Comparison of ENCODE assay signal across 23 mouse cellular contexts in the genomic region with DNA sequence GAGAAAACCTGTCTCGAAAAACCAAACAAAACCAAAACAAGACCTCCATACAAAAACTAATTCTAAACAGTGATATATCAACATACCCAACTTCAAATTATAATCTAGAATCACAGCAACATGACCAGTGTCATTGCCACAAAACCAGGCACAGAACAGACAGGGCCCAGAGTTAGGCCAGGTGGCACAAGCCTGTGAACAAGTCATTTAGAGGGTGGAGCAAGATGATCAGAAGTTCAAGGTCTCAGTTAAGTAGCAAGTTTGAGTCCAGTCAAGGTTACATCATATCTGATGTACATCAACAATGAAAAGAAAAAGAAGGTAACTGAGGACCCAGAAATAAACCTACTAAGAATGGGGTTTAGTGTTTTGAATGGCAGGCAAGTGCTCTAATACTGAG. TPM values are rescaled to one million over a fixed set of nuclear protein-coding genes. Genes with fewer than 3 reads are reported as not detected.
DNase-seq lines count a peak whose midpoint lies in the region; ATAC-seq and TF ChIP-seq lines count a peak whose summit lies in the region.
"Had no signal": no experiment of that assay in that cellular context is flagged by ENCODE, and none has a peak within 500 bp of the region (broad histone marks: within the 10 kb centered on the region; RNA-seq: fewer than 3 reads in every experiment).

No protein-coding gene starts in this region.

- H3K36me3 ChIP-seq in forebrain, embryonic 14.5 days (ENCODE audit: control insufficient read depth, insufficient read depth, low read length), result peaks cover 32% of the 10 kb centered on the region
- H3K36me3 ChIP-seq in forebrain, embryonic 16.5 days (ENCODE audit: control insufficient read depth, insufficient read depth), result peaks cover 6% of the 10 kb centered on the region; the same call in 1 of the 2 replicates
- H3K36me3 ChIP-seq in myocyte (ENCODE audit: control insufficient read depth, insufficient read depth), result peaks cover 18% of the 10 kb centered on the region
- peaks cover 9% of the 10 kb centered on the region; the same call in 1 of the 2 replicates for H3K36me3 ChIP-seq in midbrain, embryonic 11.5 days (ENCODE audit: control insufficient read depth, insufficient read depth, low read length)

- H3K9me3 ChIP-seq in forebrain, embryonic 14.5 days (replicated peaks; ENCODE audit: control insufficient read depth, low read length), result no peaks in the 10 kb centered on the region
- H3K9me3 ChIP-seq in forebrain, embryonic 16.5 days (ENCODE audit: control insufficient read depth, low read length), result no peaks in the 10 kb centered on the region
- H3K9me3 ChIP-seq in midbrain, embryonic 11.5 days (ENCODE audit: control insufficient read depth, low read length), result no peaks in the 10 kb centered on the region
- H3K9me3 ChIP-seq: forebrain, embryonic 10.5 days; heart, embryonic 12.5 days; hindbrain, embryonic 13.5 days; midbrain, embryonic 13.5 days; neural tube, embryonic 13.5 days had no signal

- peak; percentile 54 for TF ChIP-seq POLR2A in embryonic fibroblast, embryonic 13.5 days (IDR thresholded peaks at IDR 0.05; ENCODE audit: low read depth, low read length)
- no peak for TF ChIP-seq POLR2A in myocyte (IDR thresholded peaks at IDR 0.05; ENCODE audit: insufficient read length, low read depth)
- no peak for TF ChIP-seq POLR2A in cerebellum, adult 2 months (IDR thresholded peaks at IDR 0.05; ENCODE audit: borderline replicate concordance, insufficient read depth, low read length)

- no peak overlapping the region for H3K4me2 ChIP-seq in forebrain, embryonic 14.5 days (ENCODE audit: low read length)
- H3K4me2 ChIP-seq in forebrain, embryonic 16.5 days (ENCODE audit: low read length), result no peak overlapping the region
- H3K4me2 ChIP-seq in myocyte (ENCODE audit: low read depth), result no peak overlapping the region
- H3K4me2 ChIP-seq in midbrain, embryonic 11.5 days, result no peak overlapping the region
- H3K4me2 ChIP-seq: heart, embryonic 12.5 days; hindbrain, embryonic 13.5 days; midbrain, embryonic 13.5 days; neural tube, embryonic 13.5 days had no signal

- ATAC-seq in forebrain, embryonic 14.5 days, result no peak
- ATAC-seq in forebrain, embryonic 16.5 days, result no peak
- ATAC-seq in midbrain, embryonic 11.5 days (ENCODE audit: low FRiP score), result no peak
- ATAC-seq: midbrain, embryonic 13.5 days had no signal

- peaks cover 15% of the 10 kb centered on the region for H3K79me2 ChIP-seq in myocyte (ENCODE audit: control insufficient read depth, insufficient read depth)

- no peak overlapping the region for H3K27ac ChIP-seq in forebrain, embryonic 14.5 days (ENCODE audit: low read depth, low read length)
- H3K27ac ChIP-seq in forebrain, embryonic 16.5 days (ENCODE audit: low read length), result no peak overlapping the region
- no peak overlapping the region for H3K27ac ChIP-seq in embryonic fibroblast, embryonic 13.5 days (ENCODE audit: insufficient read depth, low read length)
- no peak overlapping the region for H3K27ac ChIP-seq in midbrain, embryonic 11.5 days (ENCODE audit: low read depth, low read length)
- H3K27ac ChIP-seq in cerebellum, adult 2 months (ENCODE audit: insufficient read depth, low read length), result no peak overlapping the region
- H3K27ac ChIP-seq: forebrain, embryonic 10.5 days; hindbrain, embryonic 13.5 days; midbrain, embryonic 13.5 days; neural tube, embryonic 13.5 days had no signal

- H3K4me1 ChIP-seq in forebrain, embryonic 14.5 days (ENCODE audit: control insufficient read depth, insufficient read depth, low read length), result peaks cover 11% of the 10 kb centered on the region
- peaks cover 19% of the 10 kb centered on the region for H3K4me1 ChIP-seq in forebrain, embryonic 16.5 days (replicated peaks; ENCODE audit: control insufficient read depth, insufficient read depth, low read length)
- H3K4me1 ChIP-seq in embryonic fibroblast, embryonic 13.5 days (ENCODE audit: control insufficient read depth, insufficient read depth, low read length), result peaks cover 5% of the 10 kb centered on the region
- H3K4me1 ChIP-seq in midbrain, embryonic 11.5 days (ENCODE audit: control insufficient read depth, insufficient read depth, low read length), result peaks cover 10% of the 10 kb centered on the region
- H3K4me1 ChIP-seq in cerebellum, adult 2 months (ENCODE audit: control insufficient read depth, insufficient read depth, low read length), result peaks cover 8% of the 10 kb centered on the region

- 61% methylated on average over 1 of the region's 1 CpGs for WGBS in forebrain, embryonic 14.5 days
- WGBS in forebrain, embryonic 16.5 days, result 75% methylated on average over 1 of the region's 1 CpGs
- 85% methylated on average over 1 of the region's 1 CpGs for WGBS in midbrain, embryonic 11.5 days
- WGBS in cerebellum, adult 2 months, result 78% methylated on average over 1 of the region's 1 CpGs

- no peaks in the 10 kb centered on the region for H3K27me3 ChIP-seq in forebrain, embryonic 14.5 days (replicated peaks; ENCODE audit: control insufficient read depth, insufficient read depth, low read length)
- no peaks in the 10 kb centered on the region for H3K27me3 ChIP-seq in forebrain, embryonic 16.5 days (replicated peaks; ENCODE audit: control insufficient read depth, insufficient read depth, low read length)
- H3K27me3 ChIP-seq in myocyte (ENCODE audit: control insufficient read depth, insufficient read depth, insufficient read length), result no peaks in the 10 kb centered on the region
- no peaks in the 10 kb centered on the region for H3K27me3 ChIP-seq in midbrain, embryonic 11.5 days (ENCODE audit: control insufficient read depth, insufficient read depth, low read length)
- H3K27me3 ChIP-seq in cerebellum, adult 2 months (ENCODE audit: control insufficient read depth, insufficient read depth, low read length), result no peaks in the 10 kb centered on the region
- H3K27me3 ChIP-seq: heart, embryonic 12.5 days; hindbrain, embryonic 13.5 days; midbrain, embryonic 13.5 days; neural tube, embryonic 13.5 days had no signal

- TF ChIP-seq CTCF in embryonic fibroblast, embryonic 13.5 days (IDR thresholded peaks at IDR 0.05; ENCODE audit: borderline replicate concordance, insufficient read depth, low read length), result no peak
- no peak for TF ChIP-seq CTCF in cerebellum, adult 2 months (IDR thresholded peaks at IDR 0.05; ENCODE audit: borderline replicate concordance, insufficient read depth, low read depth, low read length)

- no peak for DNase-seq in forebrain, embryonic 14.5 days (ENCODE audit: low spot score)
- peak; percentile 51 for DNase-seq in ES-CJ7 (ENCODE audit: low read depth, low spot score)
- no peak for DNase-seq in midbrain, embryonic 11.5 days (ENCODE audit: low spot score, missing footprints)
- no peak for DNase-seq in cerebellum, adult 2 months
- DNase-seq: adrenal gland, postnatal 36 days; cerebellum, adult 8-10 months; gastrocnemius, postnatal 10 days; heart, adult 11 months; heart, postnatal 14 days; lung, adult 2 months; lung, postnatal 4 days; right cerebral cortex, postnatal 14 days; spleen, adult 18-20 months; thymus, postnatal 36 days had no signal

- H3K9ac ChIP-seq in forebrain, embryonic 14.5 days (ENCODE audit: low read length), result 0 out of 2 replicates have a peak overlapping the region, but pooled peaks have one; percentile 5
- H3K9ac ChIP-seq in forebrain, embryonic 16.5 days (replicated peaks; ENCODE audit: low read depth, low read length), result no peak overlapping the region
- no peak overlapping the region for H3K9ac ChIP-seq in midbrain, embryonic 11.5 days (ENCODE audit: low read length)
- H3K9ac ChIP-seq: heart, embryonic 12.5 days; hindbrain, embryonic 13.5 days; midbrain, embryonic 13.5 days; neural tube, embryonic 13.5 days had no signal

- no peak overlapping the region for H3K4me3 ChIP-seq in forebrain, embryonic 14.5 days (ENCODE audit: low read depth, low read length)
- no peak overlapping the region for H3K4me3 ChIP-seq in forebrain, embryonic 16.5 days (replicated peaks; ENCODE audit: low read length)
- H3K4me3 ChIP-seq in embryonic fibroblast, embryonic 13.5 days (ENCODE audit: insufficient read depth, low read length), result no peak overlapping the region
- no peak overlapping the region for H3K4me3 ChIP-seq in myocyte
- H3K4me3 ChIP-seq in midbrain, embryonic 11.5 days (ENCODE audit: low read depth, low read length), result no peak overlapping the region
- no peak overlapping the region for H3K4me3 ChIP-seq in cerebellum, adult 2 months (replicated peaks; ENCODE audit: insufficient read depth, low read depth, low read length)
- H3K4me3 ChIP-seq: forebrain, embryonic 10.5 days; heart, embryonic 12.5 days; hindbrain, embryonic 13.5 days; midbrain, embryonic 13.5 days; neural tube, embryonic 13.5 days had no signal

- no peak overlapping the region for H3ac ChIP-seq in myocyte (ENCODE audit: control insufficient read depth, insufficient read length)

RNA-seq across cellular contexts. Expression of a gene that starts 5.2 kb away (rescaled TPM):
- polyA plus RNA-seq in forebrain, embryonic 14.5 days (2014; fragmentation: Nextera tagmentation; extraction: Ambion mirVana), result 1,006 and 1,170 TPM in 2 replicates
- 852 and 923 TPM in 2 replicates for polyA plus RNA-seq in forebrain, embryonic 16.5 days (2015; fragmentation: Nextera tagmentation; extraction: Ambion mirVana)
- 1,255 and 1,395 TPM in 2 replicates for polyA plus RNA-seq in embryonic fibroblast, embryonic 13.5 days (2011; ENCODE audit: insufficient read length, low read depth, missing spikeins)
- polyA plus RNA-seq in myocyte (2012; fragmentation: generic; extraction: Trizol), result 2,199 TPM
- polyA plus RNA-seq in midbrain, embryonic 11.5 days (2014; fragmentation: Nextera tagmentation; extraction: Ambion mirVana), result 1,245 and 1,271 TPM in 2 replicates
- 866 and 1,027 TPM in 2 replicates for polyA plus RNA-seq in cerebellum, adult 2 months (2012; rRNA removed)

RNA-seq across cellular contexts. Expression of a gene that starts 11.2 kb away (rescaled TPM):
- polyA plus RNA-seq in forebrain, embryonic 14.5 days (2014; fragmentation: Nextera tagmentation; extraction: Ambion mirVana), result 0.10 and 0.19 TPM in 2 replicates
- polyA plus RNA-seq in forebrain, embryonic 16.5 days (2015; fragmentation: Nextera tagmentation; extraction: Ambion mirVana), result 0.14 and 0.37 TPM in 2 replicates
- 0.79 TPM in 1 of 2 replicates, not detected in the other for polyA plus RNA-seq in embryonic fibroblast, embryonic 13.5 days (2011; ENCODE audit: insufficient read length, low read depth, missing spikeins)
- 0.01 TPM for polyA plus RNA-seq in myocyte (2012; fragmentation: generic; extraction: Trizol)
- polyA plus RNA-seq in midbrain, embryonic 11.5 days (2014; fragmentation: Nextera tagmentation; extraction: Ambion mirVana), result 0.14 and 0.19 TPM in 2 replicates
- 0.27 and 0.31 TPM in 2 replicates for polyA plus RNA-seq in cerebellum, adult 2 months (2012; rRNA removed)
- polyA plus RNA-seq: C2C12 had no signal

RNA-seq across cellular contexts. Expression of a gene that starts 15.7 kb away (rescaled TPM):
- 35.1 and 49.3 TPM in 2 replicates for polyA plus RNA-seq in forebrain, embryonic 14.5 days (2014; fragmentation: Nextera tagmentation; extraction: Ambion mirVana)
- 60.6 and 86.3 TPM in 2 replicates for polyA plus RNA-seq in forebrain, embryonic 16.5 days (2015; fragmentation: Nextera tagmentation; extraction: Ambion mirVana)
- 82.2 and 94.6 TPM in 2 replicates for polyA plus RNA-seq in embryonic fibroblast, embryonic 13.5 days (2011; ENCODE audit: insufficient read length, low read depth, missing spikeins)
- polyA plus RNA-seq in myocyte (2012; fragmentation: generic; extraction: Trizol), result 29.9 TPM
- 21.7 and 23.8 TPM in 2 replicates for polyA plus RNA-seq in midbrain, embryonic 11.5 days (2014; fragmentation: Nextera tagmentation; extraction: Ambion mirVana)
- 114 and 115 TPM in 2 replicates for polyA plus RNA-seq in cerebellum, adult 2 months (2012; rRNA removed)

RNA-seq across cellular contexts. Expression of a gene that starts 16.3 kb away (rescaled TPM):
- polyA plus RNA-seq in forebrain, embryonic 14.5 days (2014; fragmentation: Nextera tagmentation; extraction: Ambion mirVana), result 233 TPM in 2 replicates
- polyA plus RNA-seq in forebrain, embryonic 16.5 days (2015; fragmentation: Nextera tagmentation; extraction: Ambion mirVana), result 240 and 241 TPM in 2 replicates
- polyA plus RNA-seq in embryonic fibroblast, embryonic 13.5 days (2011; ENCODE audit: insufficient read length, low read depth, missing spikeins), result 81.5 and 85.6 TPM in 2 replicates
- 93.9 TPM for polyA plus RNA-seq in myocyte (2012; fragmentation: generic; extraction: Trizol)
- 199 and 222 TPM in 2 replicates for polyA plus RNA-seq in midbrain, embryonic 11.5 days (2014; fragmentation: Nextera tagmentation; extraction: Ambion mirVana)
- 112 and 115 TPM in 2 replicates for polyA plus RNA-seq in cerebellum, adult 2 months (2012; rRNA removed)

RNA-seq across cellular contexts. Expression of a gene that starts 31.6 kb away (rescaled TPM):
- polyA plus RNA-seq in forebrain, embryonic 14.5 days (2014; fragmentation: Nextera tagmentation; extraction: Ambion mirVana), result 1.8 and 2.1 TPM in 2 replicates
- 2.5 and 3.3 TPM in 2 replicates for polyA plus RNA-seq in forebrain, embryonic 16.5 days (2015; fragmentation: Nextera tagmentation; extraction: Ambion mirVana)
- polyA plus RNA-seq in embryonic fibroblast, embryonic 13.5 days (2011; ENCODE audit: insufficient read length, low read depth, missing spikeins), result 10.5 and 10.7 TPM in 2 replicates
- 1.2 TPM for polyA plus RNA-seq in myocyte (2012; fragmentation: generic; extraction: Trizol)
- polyA plus RNA-seq in midbrain, embryonic 11.5 days (2014; fragmentation: Nextera tagmentation; extraction: Ambion mirVana), result 2.4 and 2.5 TPM in 2 replicates
- 10.8 and 11.7 TPM in 2 replicates for polyA plus RNA-seq in cerebellum, adult 2 months (2012; rRNA removed)
